Mouse (Mus musculus): Measurements from ENCODE around the gene Psmd14. TPM values are rescaled to one million over a fixed set of nuclear protein-coding genes. Genes with fewer than 3 reads are reported as not detected.

Gene Psmd14
- polyA plus RNA-seq (2012; rRNA removed) = 31.1 and 32.6 TPM in 2 replicates

GRCm38 (mm10) chr2:61711108-61712040 is at the start of gene Psmd14:
Psmd14 (plus strand) TSS chr2:61711694.

GRCm38 (mm10) chr2:61802656-61803251 is 91.3 kb downstream of the Psmd14 start, which contains the start of gene Tbr1:
Tbr1 (plus strand) TSS chr2:61802930.

Other genes with a start within 250 kb of the Psmd14 start
- gene Tank, start 133.1 kb upstream of the Psmd14 start, polyA plus RNA-seq (2012; rRNA removed) = 12.0 and 12.4 TPM in 2 replicates
- gene Tbr1, start 91.2 kb downstream of the Psmd14 start, polyA plus RNA-seq (2012; rRNA removed) = 0.01 TPM in 1 of 2 replicates, not detected in the other

All from liver, embryonic 18 days (tissue).